Mouse (Mus musculus) erythroblast, embryonic 14.5 days (primary cell): ENCODE measurements around the gene Eif3a.

Source experiments
- GATA1 ChIP-seq: IDR thresholded peaks from 2 replicates; pipeline ENCODE4 v1.6.1; 2012; ENCODE audit warnings: low read length, inconsistent platforms, mixed read lengths
- TAL1 ChIP-seq: IDR thresholded peaks from 3 replicates; pipeline ENCODE4 v1.6.1; 2012; ENCODE audit warnings: low read length, inconsistent platforms, mixed read lengths

GRCm38 (mm10) chr19:60716381-60716780 lies 74.1 kb downstream of the Eif3a start:
- TF ChIP-seq TAL1 = no peak
- TF ChIP-seq GATA1 = no peak
